Mouse (Mus musculus): ENCODE results near the gene Dennd6b. TPM values are rescaled to one million over a fixed set of nuclear protein-coding genes. Genes with fewer than 3 reads are reported as not detected.

Gene Dennd6b
- total RNA-seq, 1 experiment from 2014 or later = 9.1 TPM

Small RNAs within 50 kb of the gene (microRNA-seq; reads per million reads assigned to microRNA genes)
- gene Mir6958 = 0.34 to 0.71 reads per million in 2 experiments
- 0 reads per million in 2 experiments for gene Mir7118

Other genes starting within 250 kb of the Dennd6b start
- gene Ttll8, start 242.1 kb downstream of the Dennd6b start, total RNA-seq (2021) = not detected in 2 replicates
- gene Mlc1, start 217.5 kb downstream of the Dennd6b start, total RNA-seq (2021) = not detected in 2 replicates
- gene Mov10l1, start 213.6 kb downstream of the Dennd6b start, total RNA-seq (2021) = not detected in 2 replicates
- gene Panx2, start 136.8 kb downstream of the Dennd6b start, total RNA-seq (2021) = 0.81 and 1.6 TPM in 2 replicates
- gene Trabd, start 121.4 kb downstream of the Dennd6b start, total RNA-seq (2021) = 39.0 and 43.6 TPM in 2 replicates
- gene Selenoo, start 107.4 kb downstream of the Dennd6b start, total RNA-seq (2021) = 41.8 and 50.2 TPM in 2 replicates
- gene Tubgcp6, start 73.4 kb downstream of the Dennd6b start, total RNA-seq (2021) = 18.1 and 25.9 TPM in 2 replicates
- 14.5 and 19.6 TPM in 2 replicates for gene Hdac10, start 67.8 kb downstream of the Dennd6b start, total RNA-seq (2021)
- gene Mapk12, start 55.8 kb downstream of the Dennd6b start, total RNA-seq (2021) = 8.1 and 11.3 TPM in 2 replicates
- gene Mapk11, start 46.9 kb downstream of the Dennd6b start, total RNA-seq (2021) = 4.1 and 6.1 TPM in 2 replicates
- gene Plxnb2, start 15.7 kb downstream of the Dennd6b start, total RNA-seq (2021) = 121 and 144 TPM in 2 replicates
- gene Ppp6r2, start 15.1 kb upstream of the Dennd6b start, total RNA-seq (2021) = 43.3 and 45.8 TPM in 2 replicates
- gene Sbf1, start 118.8 kb upstream of the Dennd6b start, total RNA-seq (2021) = 101 and 107 TPM in 2 replicates
- gene Adm2, start 126.2 kb upstream of the Dennd6b start, total RNA-seq (2021) = not detected in 2 replicates
- not detected in 2 replicates for gene Miox, start 137.9 kb upstream of the Dennd6b start, total RNA-seq (2021)
- 40.6 and 41.6 TPM in 2 replicates for gene Lmf2, start 159.2 kb upstream of the Dennd6b start, total RNA-seq (2021)
- 67.8 and 88.4 TPM in 2 replicates for gene Ncaph2, start 159.2 kb upstream of the Dennd6b start, total RNA-seq (2021)
- 26.0 and 35.6 TPM in 2 replicates for gene Sco2, start 177.3 kb upstream of the Dennd6b start, total RNA-seq (2021)
- 0.67 and 0.76 TPM in 2 replicates for gene Tymp, start 180.5 kb upstream of the Dennd6b start, total RNA-seq (2021)
- 0.91 TPM in 1 of 2 replicates, not detected in the other for gene Odf3b, start 182.8 kb upstream of the Dennd6b start, total RNA-seq (2021)
- not detected in 2 replicates for gene Klhdc7b, start 188.4 kb upstream of the Dennd6b start, total RNA-seq (2021)
- gene Syce3, start 214.0 kb upstream of the Dennd6b start, total RNA-seq (2021) = not detected in 2 replicates
- gene Cpt1b, start 229.4 kb upstream of the Dennd6b start, total RNA-seq (2021) = 101 and 132 TPM in 2 replicates
- gene C730034F03Rik, start 233.1 kb upstream of the Dennd6b start, total RNA-seq (2021) = 1.5 and 2.0 TPM in 2 replicates
- 10.4 TPM in 1 of 2 replicates, not detected in the other for gene Gm44502, start 233.2 kb upstream of the Dennd6b start, total RNA-seq (2021)
- 72.8 and 73.9 TPM in 2 replicates for gene Chkb, start 233.4 kb upstream of the Dennd6b start, total RNA-seq (2021)